Mouse (Mus musculus): Measurements from ENCODE around the gene E2f4.

GRCm38 (mm10) chr8:105260371-105261099, 36.9 kb upstream of the E2f4 start:
- TF ChIP-seq CTCF (IDR thresholded peaks at IDR 0.05; ENCODE audit: extremely low read depth, insufficient read depth, low read length) = no peak
- no peak for TF ChIP-seq POLR2A (IDR thresholded peaks at IDR 0.05; ENCODE audit: extremely low read depth, insufficient read depth, low read length)
